Mouse (Mus musculus) heart, embryonic 16.5 days (tissue): Measurements from ENCODE around the gene Erp44. TPM values are rescaled to one million over a fixed set of nuclear protein-coding genes. Genes with fewer than 3 reads are reported as not detected.

Experiments used
- ATAC-seq: fragments of 200-750 bp; cut with Nextera tagmentation; replicated peaks from 2 replicates; pipeline ENCODE4 v1.8.0; 2017; ENCODE audit warnings: moderate number of reproducible peaks; ENCODE audit not compliant: insufficient read depth, low FRiP score; ENCODE audit errors: extremely low read depth
- H3K27ac ChIP-seq: fragments of 300-500 bp; sonication (generic); 2 replicates; pipeline ENCODE4 v1.5.1; 2014; ENCODE audit warnings: mild to moderate bottlenecking, low read length, control low read depth, moderate library complexity
- H3K27me3 ChIP-seq: fragments of 300-500 bp; sonication (generic); 2 replicates; pipeline ENCODE4 v1.6.1; 2014; ENCODE audit warnings: low read length, mixed read lengths; ENCODE audit not compliant: control insufficient read depth, insufficient read depth
- H3K36me3 ChIP-seq: fragments of 300-500 bp; sonication (generic); 2 replicates; pipeline ENCODE4 v1.6.1; 2014; ENCODE audit not compliant: control insufficient read depth, insufficient read depth
- H3K4me1 ChIP-seq: fragments of 300-500 bp; sonication (generic); 2 replicates; pipeline ENCODE4 v1.6.1; 2014; ENCODE audit warnings: low read length, mixed read lengths; ENCODE audit not compliant: control insufficient read depth, insufficient read depth
- H3K4me2 ChIP-seq: fragments of 300-500 bp; sonication (generic); 2 replicates; pipeline ENCODE4 v1.6.1; 2014; ENCODE audit warnings: low read depth, mild to moderate bottlenecking, control low read depth, low read length
- H3K4me3 ChIP-seq: fragments of 300-500 bp; sonication (generic); 2 replicates; pipeline ENCODE4 v1.5.1; 2014; ENCODE audit warnings: mild to moderate bottlenecking, control low read depth, low read length
- H3K9ac ChIP-seq: fragments of 300-500 bp; sonication (generic); 2 replicates; pipeline ENCODE4 v1.6.1; 2014; ENCODE audit warnings: low read length, control low read depth
- H3K9me3 ChIP-seq: fragments of 300-500 bp; sonication (generic); replicated peaks from 2 replicates; pipeline ENCODE4 v1.6.1; 2016; ENCODE audit warnings: low read length; ENCODE audit not compliant: control insufficient read depth
- WGBS: fragments of 180-500 bp; shearing (Covaris S2); extraction: QIAGEN DNeasy Blood & Tissue Kit; methylation state at CpG from one replicate; pipeline ENCODE4 v1.1.7; 2014; 5-methylcytosine and 5-hydroxymethylcytosine counted together
- microRNA counts: library from miRNA; unstranded; fragments of <30 nt; microRNA quantifications from one replicate; lab custom pipeline; 2016
- microRNA-seq: library from miRNA; unstranded; fragments of <30 nt; microRNA quantifications from one replicate; pipeline ENCODE4, GENCODE M21; 2017
- polyA plus RNA-seq: library from polyadenylated mRNA; unstranded; fragments of >200 nt; fragmentation: Nextera tagmentation; extraction: Ambion mirVana; gene quantifications from 2 replicates; pipeline ENCODE4 v1.2.1, GENCODE M21; 2015

The Erp44 gene
- polyA plus RNA-seq, 1 experiment from 2014 or later = 63.6 TPM

DNA sequence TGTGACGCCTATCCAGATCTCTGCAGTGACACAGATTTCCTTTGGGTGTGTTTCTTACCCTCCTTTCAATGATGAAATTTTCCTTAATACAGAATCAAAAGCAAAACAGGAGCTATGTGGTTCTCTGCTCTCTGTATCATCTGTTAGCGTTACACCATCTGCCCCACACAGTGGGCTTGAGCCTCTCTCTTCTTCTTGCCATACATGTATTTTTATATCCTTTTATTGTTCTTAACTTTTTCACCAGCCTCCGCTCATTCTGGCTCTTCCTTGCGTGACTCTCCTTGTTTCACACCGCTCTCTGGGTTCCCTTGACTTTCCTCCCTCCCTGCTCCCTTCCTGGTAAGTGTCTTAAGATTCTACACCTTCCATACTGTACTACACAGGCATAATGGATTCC is 126.1 kb downstream of the Erp44 start:
- Histone ChIP-seq H3K27me3 (no peaks in the 10 kb centered on the region), H3K27ac (no peak overlapping the region), H3K9me3 (no peaks in the 10 kb centered on the region), H3K4me3 (no peak overlapping the region), H3K4me1 (no peaks in the 10 kb centered on the region), H3K9ac (no peak overlapping the region), H3K36me3 (no peaks in the 10 kb centered on the region), H3K4me2 (no peak overlapping the region)
- ATAC-seq = no peak
- 90% methylated on average over 5 of the region's 5 CpGs for WGBS

DNA sequence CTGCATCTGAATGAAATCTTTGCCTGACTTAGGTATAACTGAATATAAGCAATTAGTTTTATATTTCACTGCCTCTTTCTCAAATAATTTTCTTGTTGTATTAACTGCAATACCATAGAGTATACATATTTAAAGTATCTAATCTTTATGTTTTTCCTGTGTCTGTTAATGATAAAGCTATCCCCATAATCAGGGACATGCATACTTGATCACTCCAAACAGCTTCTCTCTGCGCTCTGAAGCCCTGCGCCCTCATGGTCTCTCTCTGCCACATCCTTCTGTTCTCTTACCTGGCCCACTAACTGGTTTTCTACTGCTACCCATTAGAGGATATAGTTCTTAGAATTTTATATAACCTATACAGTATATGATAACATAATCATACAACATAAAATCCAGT is 129.9 kb downstream of the Erp44 start:
- no peak for ATAC-seq
- Histone ChIP-seq H3K36me3 (no peaks in the 10 kb centered on the region), H3K4me1 (no peaks in the 10 kb centered on the region), H3K4me2 (no peak overlapping the region), H3K27ac (no peak overlapping the region), H3K27me3 (no peaks in the 10 kb centered on the region), H3K9ac (no peak overlapping the region), H3K9me3 (no peaks in the 10 kb centered on the region), H3K4me3 (no peak overlapping the region)
- WGBS = 86% methylated on average over 2 of the region's 2 CpGs

MicroRNAs within 50 kb of the gene (microRNA counts, 519-probe panel; counts per million panel counts)
- 2,133 counts per million, percentile 30 among the panel's probes with 10 or more counts for microRNA mmu-miR-1958 (lab: Ali Mortazavi, UCI)

Small RNAs within 50 kb of the gene (microRNA-seq; reads per million reads assigned to microRNA genes)
- not detected for gene Mir1958

Other genes with a start within 250 kb of the Erp44 start
- 0.13 and 0.24 TPM in 2 replicates for gene Nr4a3, start 234.4 kb downstream of the Erp44 start, polyA plus RNA-seq
- gene Stx17, start 154.6 kb downstream of the Erp44 start, polyA plus RNA-seq = 20.1 and 22.0 TPM in 2 replicates
- gene Invs, start 202 bp upstream of the Erp44 start, polyA plus RNA-seq = 4.5 and 5.0 TPM in 2 replicates
- gene Tex10, start 193.9 kb upstream of the Erp44 start, polyA plus RNA-seq = 29.4 and 32.3 TPM in 2 replicates